Mouse (Mus musculus) megakaryocyte, adult 5-6 weeks (primary cell): ENCODE measurements at regions not wholly inside any gene's neighbourhood (a gene's known extent, or its start where the extent isn't known, plus 50 kb on each side); places are given as distances from the start of the nearest gene placed in this dataset.
A peak's percentile ranks its signal among the peaks of the same experiment; 100 is the strongest.
"Not testable (repeated sequence)": the region's sequence is repeated elsewhere in the genome, so short reads cannot be mapped to it uniquely, and the experiment has no call there.

ENCODE experiments used
- ATAC-seq: 2 replicates; pipeline ENCODE4 v1.8.0; 2016; ENCODE audit warnings: mild to moderate bottlenecking, inconsistent platforms; ENCODE audit not compliant: poor library complexity, severe bottlenecking

GRCm38 (mm10) chr7:83382803-83383363, 201.8 kb upstream of the Tmc3 start:
- ATAC-seq: no peak

GRCm38 (mm10) chr7:83391388-83391787, 193.3 kb upstream of the Tmc3 start:
- no peak for ATAC-seq

DNA sequence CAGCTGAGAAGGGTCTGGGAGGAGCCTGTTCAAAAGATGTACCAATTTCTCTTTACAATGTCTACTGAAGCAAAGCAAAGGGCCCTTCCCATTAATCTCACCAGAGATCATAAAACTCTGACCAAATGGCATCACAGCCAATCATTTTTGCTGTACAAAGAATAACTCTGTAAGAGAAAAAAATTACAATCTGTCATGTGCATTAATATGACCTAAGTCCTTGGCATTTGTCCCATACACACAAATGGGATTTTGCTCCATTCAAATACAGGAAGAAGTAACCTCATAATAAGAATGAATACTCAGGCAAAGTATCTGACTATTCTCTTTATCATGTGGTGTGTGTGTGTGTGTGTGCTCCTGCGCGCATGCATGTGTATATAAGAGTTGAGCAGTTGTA, 192.5 kb upstream of the Tmc3 start:
- ATAC-seq: no peak

- ATAC-seq: no peak
Measured at GRCm38 (mm10) chr7:83392625-83393024, 192.1 kb upstream of the Tmc3 start.

- 0 out of 2 replicates have a peak, but pooled peaks have one; percentile 27 for ATAC-seq
Measured at GRCm38 (mm10) chr7:83394156-83394555, 190.6 kb upstream of the Tmc3 start.

DNA sequence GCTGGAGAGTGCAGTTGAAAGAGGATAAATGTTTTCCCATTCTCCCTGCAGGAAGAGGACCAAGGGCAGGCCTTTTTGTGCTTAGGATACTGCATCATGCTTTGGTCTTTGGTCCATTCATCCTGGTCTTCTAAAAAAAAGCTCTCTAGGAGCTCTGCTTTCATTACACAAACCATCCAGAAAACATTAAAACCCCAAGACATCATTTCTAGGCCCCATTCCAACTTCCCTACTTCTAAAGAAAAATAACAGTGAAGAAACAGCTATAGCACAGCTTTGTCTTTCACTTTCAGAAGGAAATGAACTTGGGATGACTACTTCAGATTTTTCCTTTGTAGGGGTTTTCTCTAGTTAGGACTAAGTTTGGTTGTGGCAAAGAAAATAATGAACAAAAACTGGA, 185.1 kb upstream of the Tmc3 start:
- ATAC-seq: no peak

DNA sequence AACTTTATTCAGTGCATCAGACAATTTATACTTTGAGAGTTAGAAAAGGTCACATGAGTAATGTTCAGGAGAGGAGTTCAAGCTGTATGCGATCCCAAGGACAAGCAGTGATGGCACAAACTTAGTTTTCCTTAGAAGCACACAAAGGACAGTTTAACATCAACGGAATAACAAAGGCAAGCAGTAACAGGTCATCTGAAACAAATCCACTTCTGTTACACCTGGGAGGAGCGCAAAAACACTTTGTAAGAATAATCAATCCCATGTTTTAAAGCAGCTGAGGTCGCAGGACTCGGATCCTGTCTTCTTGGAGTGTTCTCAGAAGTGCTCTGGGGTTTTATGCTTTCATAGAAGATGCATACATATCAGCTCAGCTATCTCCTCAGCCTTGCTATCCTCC, 183.7 kb upstream of the Tmc3 start:
- ATAC-seq: no peak

GRCm38 (mm10) chr7:83412745-83413144, 172.0 kb upstream of the Tmc3 start:
- ATAC-seq: not testable (repeated sequence)

DNA sequence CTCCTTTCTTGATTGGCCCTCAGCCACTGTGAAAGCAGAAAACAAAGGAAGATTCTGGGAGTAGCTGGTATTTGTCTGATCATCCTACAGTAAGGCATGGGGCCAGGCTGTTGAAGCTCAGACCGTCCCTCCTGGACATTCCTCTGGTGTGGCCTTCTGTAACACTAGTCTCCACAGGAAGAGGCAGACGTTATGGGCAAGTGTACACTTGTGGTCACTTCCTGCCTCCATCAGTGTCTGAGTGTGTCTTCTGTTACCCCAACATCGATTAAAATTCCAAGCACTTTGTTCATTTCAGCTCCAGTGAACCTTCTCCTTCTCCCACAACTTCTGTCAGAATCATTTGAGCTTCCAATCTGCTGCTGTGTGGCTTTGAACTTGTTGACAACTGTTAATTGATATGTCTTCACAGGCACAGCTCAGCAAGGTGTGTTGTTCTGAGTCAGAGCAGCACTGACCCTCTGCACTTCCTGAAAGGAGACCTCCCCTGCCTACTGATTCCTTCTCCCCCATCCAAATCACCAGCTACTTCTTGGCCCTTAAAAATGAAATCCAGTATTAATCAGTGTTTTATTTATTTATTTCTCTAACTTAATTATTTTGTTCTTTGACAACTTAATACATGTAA, 154.7 kb upstream of the Tmc3 start:
- ATAC-seq: no peak

DNA sequence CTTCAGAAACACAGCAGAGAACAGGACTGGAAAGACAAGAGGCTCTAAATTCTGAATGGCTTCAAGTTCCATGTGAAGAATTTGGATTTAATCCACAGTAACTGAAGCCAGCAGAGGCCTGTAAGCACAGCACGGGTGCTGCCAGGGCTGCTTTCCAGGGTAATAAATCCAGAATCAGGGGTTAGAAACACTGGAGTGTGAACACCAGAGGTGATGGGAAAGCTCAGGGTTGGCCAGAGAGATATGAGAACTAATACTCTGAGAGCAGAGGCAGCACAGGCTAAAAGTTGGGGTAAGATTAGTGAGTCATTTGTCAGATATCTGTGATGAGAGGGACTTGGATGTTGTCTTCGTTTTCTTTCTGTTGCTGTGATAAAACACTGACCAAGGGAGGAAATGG, 153.6 kb upstream of the Tmc3 start:
- ATAC-seq: no peak

DNA sequence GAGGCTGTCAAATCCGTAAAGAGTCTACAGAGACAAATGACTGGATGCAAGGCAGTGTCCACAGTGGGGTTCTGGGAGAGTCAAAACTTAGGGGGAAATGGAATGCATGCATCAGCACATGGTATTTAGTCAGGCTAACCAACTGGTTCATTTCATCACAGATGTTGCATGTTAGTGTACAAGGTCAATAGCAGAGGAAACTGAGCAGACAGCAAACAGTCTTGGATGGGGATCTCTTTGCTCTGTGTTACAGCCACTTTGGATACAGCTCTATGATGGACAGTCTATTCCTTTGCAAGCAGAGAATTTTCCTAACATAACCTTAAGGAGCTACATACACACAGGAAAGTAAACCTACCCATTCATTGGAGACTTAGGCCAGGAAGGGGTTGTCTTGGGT, 151.9 kb upstream of the Tmc3 start:
- ATAC-seq: no peak

GRCm38 (mm10) chr7:83433959-83434715, 150.6 kb upstream of the Tmc3 start:
- ATAC-seq: no peak

DNA sequence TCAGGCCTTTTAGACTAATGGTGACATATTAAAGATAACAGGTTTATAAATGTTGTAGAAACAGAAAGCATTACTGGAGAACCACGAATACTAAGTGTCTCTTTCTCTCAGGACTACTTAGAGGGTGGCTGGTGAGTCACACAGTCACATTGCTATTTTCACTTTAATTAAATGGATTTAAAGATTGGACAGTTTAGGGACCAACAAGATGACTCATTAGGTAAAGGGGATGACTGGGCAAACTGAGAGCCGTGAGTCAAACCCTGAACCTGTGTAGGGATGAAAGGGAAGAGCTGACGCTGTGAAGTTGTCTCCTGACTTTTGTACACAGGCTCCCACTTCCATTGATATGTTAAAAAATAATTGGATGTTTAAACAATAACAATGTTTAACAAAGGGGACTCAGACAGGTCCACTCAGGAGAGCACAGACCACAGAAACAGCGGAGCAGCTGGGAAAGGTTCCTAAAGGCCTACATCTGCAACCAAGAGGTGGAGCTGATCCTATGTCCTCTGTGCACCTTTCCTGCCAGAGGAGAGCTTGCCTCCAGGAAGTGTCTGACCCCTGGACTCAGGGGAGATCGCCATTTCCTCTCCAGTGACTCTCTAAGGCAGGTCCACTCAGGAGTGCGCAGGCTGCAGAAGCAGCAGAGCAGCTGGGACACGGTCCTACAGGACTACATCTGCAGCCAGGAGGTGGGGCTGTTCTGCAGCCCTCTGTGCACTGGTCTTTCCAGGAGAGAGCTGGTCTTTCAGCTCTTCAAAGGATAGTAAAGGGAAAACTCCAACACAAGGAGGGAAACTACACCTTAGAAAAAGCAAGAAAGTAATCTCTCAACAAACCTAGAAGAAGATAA, 146.0 kb upstream of the Tmc3 start:
- no peak for ATAC-seq

DNA sequence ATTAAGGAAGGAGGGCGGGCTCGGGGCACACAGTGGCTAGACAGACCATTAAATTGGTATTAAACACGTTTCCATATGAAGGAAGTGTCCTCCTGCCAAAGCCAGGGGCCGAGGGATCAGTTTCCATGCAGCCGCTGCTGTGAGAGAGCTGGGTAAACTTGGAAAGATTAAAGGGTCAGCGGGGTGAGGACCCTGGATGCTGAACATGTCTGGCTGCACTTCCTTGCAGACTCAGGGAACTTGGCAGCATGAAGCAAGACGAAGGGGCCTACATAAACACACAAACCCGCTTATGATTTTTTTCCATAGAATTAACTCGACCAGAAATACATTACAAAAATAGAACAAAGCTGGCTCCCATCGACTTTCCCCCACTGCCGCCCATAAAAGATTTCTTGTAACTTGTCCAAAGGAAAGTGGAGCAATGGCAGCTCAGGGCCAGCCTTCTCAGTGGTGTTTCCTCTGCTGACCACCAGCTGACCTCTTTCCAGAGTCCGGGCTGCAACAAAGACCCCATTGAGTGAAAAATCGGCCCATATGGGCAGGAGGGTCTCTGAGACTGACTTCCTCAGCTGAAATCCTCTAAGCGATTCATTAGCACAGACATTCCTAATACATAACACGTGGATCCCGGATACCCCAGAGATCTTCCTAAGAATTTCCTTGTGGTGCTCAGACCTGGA, 141.0 kb upstream of the Tmc3 start:
- ATAC-seq: no peak

GRCm38 (mm10) chr7:83444279-83444615, 140.5 kb upstream of the Tmc3 start:
- ATAC-seq: no peak

GRCm38 (mm10) chr7:83445181-83445926, 139.4 kb upstream of the Tmc3 start:
- no peak for ATAC-seq

DNA sequence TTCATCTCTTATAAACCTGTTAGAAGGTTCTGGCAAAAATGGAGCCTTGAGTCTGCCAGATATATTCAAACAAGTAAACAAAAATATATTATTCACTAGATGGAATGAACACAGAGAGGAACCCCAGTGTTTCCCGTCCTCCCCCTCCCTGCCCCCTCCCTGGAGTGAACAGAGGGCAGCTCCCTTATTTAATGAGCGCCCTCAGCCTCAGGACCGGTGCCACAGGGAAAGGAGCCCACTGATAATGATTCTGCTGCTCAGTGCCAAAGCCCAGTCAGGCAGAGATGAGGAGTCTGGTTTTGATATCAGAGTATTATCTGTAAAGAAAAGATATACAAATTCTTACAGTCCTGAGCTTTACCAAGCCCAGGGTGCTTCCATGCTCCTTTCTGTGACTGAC, 134.4 kb upstream of the Tmc3 start:
- no peak for ATAC-seq

DNA sequence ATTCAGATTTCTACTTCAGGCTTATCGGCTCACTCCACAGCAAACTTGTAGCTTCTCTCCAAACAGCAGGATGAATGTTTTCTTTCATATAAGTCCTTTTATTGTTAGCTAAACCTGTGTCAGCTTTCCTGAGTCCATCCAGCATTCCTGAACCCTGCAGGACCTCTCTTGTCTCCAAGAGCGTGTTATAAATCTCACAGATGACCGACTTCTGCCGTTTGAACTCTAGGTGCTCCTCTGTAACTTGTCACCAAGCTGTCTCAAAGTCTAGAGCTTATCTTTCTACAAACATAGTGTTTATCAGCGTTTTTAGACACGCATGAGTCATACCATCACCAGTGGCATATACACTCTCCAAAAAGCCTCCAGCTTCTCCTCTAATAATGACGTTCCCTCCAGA, 132.4 kb upstream of the Tmc3 start:
- ATAC-seq: no peak

DNA sequence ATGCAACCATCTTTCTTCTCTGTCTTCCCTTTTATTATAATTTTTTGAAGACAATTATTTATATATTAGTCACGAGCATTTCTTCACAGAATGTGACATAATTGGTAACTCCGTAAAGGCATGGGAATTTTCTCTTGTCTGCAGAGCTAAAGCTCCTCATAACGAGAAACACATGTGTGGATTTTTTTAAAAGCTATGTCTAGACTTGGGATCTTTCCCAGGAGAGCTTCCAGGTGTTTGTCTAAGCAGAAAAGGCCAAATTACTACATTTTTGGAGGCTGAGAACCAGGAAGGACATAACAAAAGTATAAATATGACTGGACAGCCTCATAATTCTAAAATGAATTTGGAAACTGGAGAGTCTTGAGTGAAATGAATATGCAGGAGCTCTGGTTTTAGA, 125.2 kb upstream of the Tmc3 start:
- no peak for ATAC-seq

- ATAC-seq: no peak
Measured at GRCm38 (mm10) chr7:83467006-83467405, 117.7 kb upstream of the Tmc3 start.
